Mouse (Mus musculus): ENCODE data around the gene Cacna2d2.

Gene Cacna2d2

GRCm38 (mm10) chr9:107453151-107453550 is 53.7 kb downstream of the Cacna2d2 start:
- in situ Hi-C loops (cut with MboI) = no loop called here

- in situ Hi-C loops (cut with MboI) = no loop called here
These were observed 57.3 kb downstream of the Cacna2d2 start for GRCm38 (mm10) chr9:107456667-107457066.

- in situ Hi-C loops (cut with MboI) = no loop called here
These were observed 63.5 kb downstream of the Cacna2d2 start for GRCm38 (mm10) chr9:107462907-107463306.

- in situ Hi-C loops (cut with MboI) = no loop called here
These were observed 64.1 kb downstream of the Cacna2d2 start for GRCm38 (mm10) chr9:107463509-107463908.

- in situ Hi-C loops (cut with MboI) = no loop called here
These were observed 64.7 kb downstream of the Cacna2d2 start for GRCm38 (mm10) chr9:107464130-107464529.

- in situ Hi-C loops (cut with MboI) = no loop called here
These were observed 66.2 kb downstream of the Cacna2d2 start for GRCm38 (mm10) chr9:107465657-107466056.

GRCm38 (mm10) chr9:107469213-107469795 is 69.9 kb downstream of the Cacna2d2 start:
- in situ Hi-C loops (cut with MboI) = no loop called here

GRCm38 (mm10) chr9:107470427-107470826 is 71.0 kb downstream of the Cacna2d2 start:
- in situ Hi-C loops (cut with MboI) = no loop called here

- in situ Hi-C loops (cut with MboI) = no loop called here
These were observed 74.6 kb downstream of the Cacna2d2 start for GRCm38 (mm10) chr9:107474016-107474415.

- in situ Hi-C loops (cut with MboI) = no loop called here
These were observed 79.6 kb downstream of the Cacna2d2 start for GRCm38 (mm10) chr9:107478979-107479378.

- in situ Hi-C loops (cut with MboI) = no loop called here
These were observed 80.2 kb downstream of the Cacna2d2 start for GRCm38 (mm10) chr9:107479593-107479992.

- in situ Hi-C loops (cut with MboI) = no loop called here
These were observed 81.2 kb downstream of the Cacna2d2 start for GRCm38 (mm10) chr9:107480477-107481069.

- in situ Hi-C loops (cut with MboI) = no loop called here
These were observed 81.9 kb downstream of the Cacna2d2 start for GRCm38 (mm10) chr9:107481340-107481739.

- in situ Hi-C loops (cut with MboI) = no loop called here
These were observed 82.6 kb downstream of the Cacna2d2 start for GRCm38 (mm10) chr9:107482004-107482403.

- in situ Hi-C loops (cut with MboI) = no loop called here
These were observed 83.4 kb downstream of the Cacna2d2 start for GRCm38 (mm10) chr9:107482770-107483169.

- in situ Hi-C loops (cut with MboI) = no loop called here
These were observed 84.3 kb downstream of the Cacna2d2 start for GRCm38 (mm10) chr9:107483714-107484113.

GRCm38 (mm10) chr9:107484302-107484701 is 84.9 kb downstream of the Cacna2d2 start:
- in situ Hi-C loops (cut with MboI) = no loop called here

GRCm38 (mm10) chr9:107484766-107485165 is 85.4 kb downstream of the Cacna2d2 start:
- in situ Hi-C loops (cut with MboI) = no loop called here

GRCm38 (mm10) chr9:107486086-107486485 is 86.7 kb downstream of the Cacna2d2 start:
- in situ Hi-C loops (cut with MboI) = no loop called here

GRCm38 (mm10) chr9:107486507-107487225 is 87.3 kb downstream of the Cacna2d2 start:
- in situ Hi-C loops (cut with MboI) = no loop called here

- in situ Hi-C loops (cut with MboI) = no loop called here
These were observed 90.7 kb downstream of the Cacna2d2 start for GRCm38 (mm10) chr9:107490146-107490545.

- in situ Hi-C loops (cut with MboI) = no loop called here
These were observed 91.2 kb downstream of the Cacna2d2 start for GRCm38 (mm10) chr9:107490625-107491024.

GRCm38 (mm10) chr9:107493511-107493910 is 94.1 kb downstream of the Cacna2d2 start:
- in situ Hi-C loops (cut with MboI) = no loop called here
